Comparison of ENCODE assay signal across 8 mouse cellular contexts in genomic region chr5:130950894-130951400, GRCm38 (mm10).
A peak's percentile ranks its signal among the peaks of the same experiment; 100 is the strongest.
DNase-seq lines count a peak whose midpoint lies in the region; ATAC-seq and TF ChIP-seq lines count a peak whose summit lies in the region.

No protein-coding gene starts in this region.

- peak; percentile 38 for DNase-seq in gastrocnemius, adult 2 months
- DNase-seq in gastrocnemius, postnatal 10 days: no peak
- DNase-seq in neural tube, embryonic 10.5 days (ENCODE audit: extremely low spot score, low spot score): peak; percentile 23
- DNase-seq in induced T-regulatory cell, adult 2 months (ENCODE audit: low read depth): peak; percentile 1
- DNase-seq in B cell, adult 2 months: no peak
- no peak for DNase-seq in left cerebral cortex, postnatal 36 days (ENCODE audit: low spot score in 2 of 2)

- no peaks in the 10 kb centered on the region for H3K27me3 ChIP-seq in neural tube, embryonic 15.5 days (replicated peaks)
- H3K27me3 ChIP-seq in stomach, embryonic 15.5 days (replicated peaks): no peaks in the 10 kb centered on the region

- no peak overlapping the region for H3K9ac ChIP-seq in neural tube, embryonic 15.5 days (replicated peaks)
- no peak overlapping the region for H3K9ac ChIP-seq in stomach, embryonic 15.5 days

- no peak overlapping the region for H3K4me2 ChIP-seq in neural tube, embryonic 15.5 days
- H3K4me2 ChIP-seq in stomach, embryonic 15.5 days: no peak overlapping the region

- TF ChIP-seq CTCF in gastrocnemius, adult 2 months (IDR thresholded peaks at IDR 0.05): peak; percentile 60

- H3K36me3 ChIP-seq in neural tube, embryonic 15.5 days: no peaks in the 10 kb centered on the region
- H3K36me3 ChIP-seq in stomach, embryonic 15.5 days: no peaks in the 10 kb centered on the region

- ATAC-seq in neural tube, embryonic 15.5 days (ENCODE audit: low FRiP score): no peak
- peak; percentile 81 for ATAC-seq in stomach, embryonic 15.5 days (ENCODE audit: insufficient read depth, low FRiP score, low read depth)

- peak overlapping the region; percentile 28; the same call in 1 of the 2 replicates for H3K27ac ChIP-seq in gastrocnemius, adult 2 months
- no peak overlapping the region for H3K27ac ChIP-seq in neural tube, embryonic 15.5 days (replicated peaks)
- H3K27ac ChIP-seq in stomach, embryonic 15.5 days: 0 out of 2 replicates have a peak overlapping the region, but pooled peaks have one; percentile 3

- 52% methylated on average over 6 of the region's 6 CpGs for WGBS in neural tube, embryonic 15.5 days
- 47% methylated on average over 6 of the region's 6 CpGs for WGBS in stomach, embryonic 15.5 days

- intact Hi-C loops in gastrocnemius, adult 2 months (cut with DNase I): no loop called here
- intact Hi-C loops in left cerebral cortex, postnatal 36 days (cut with DNase I): loop anchor here (5.0 kb wide), 1 partner anchor 476 kb away; no protein-coding TSS in a partner anchor

- H3K4me1 ChIP-seq in neural tube, embryonic 15.5 days: peaks cover 5% of the 10 kb centered on the region; the same call in 1 of the 2 replicates
- H3K4me1 ChIP-seq in stomach, embryonic 15.5 days: no peaks in the 10 kb centered on the region

- H3K9me3 ChIP-seq in neural tube, embryonic 15.5 days (replicated peaks): no peaks in the 10 kb centered on the region
- no peaks in the 10 kb centered on the region for H3K9me3 ChIP-seq in stomach, embryonic 15.5 days

- no peak overlapping the region for H3K4me3 ChIP-seq in gastrocnemius, adult 2 months
- no peak overlapping the region for H3K4me3 ChIP-seq in neural tube, embryonic 15.5 days (replicated peaks)
- H3K4me3 ChIP-seq in stomach, embryonic 15.5 days (replicated peaks): no peak overlapping the region

Comparison
In these comparisons a context has a peak if more than half of its experiments do, and no peak if none do; other contexts are left out.
1. DNase-seq: peak in gastrocnemius, adult 2 months (single experiment), neural tube, embryonic 10.5 days (single experiment) and induced T-regulatory cell, adult 2 months (single experiment); none in gastrocnemius, postnatal 10 days (single experiment), B cell, adult 2 months (0 of 2) and left cerebral cortex, postnatal 36 days (0 of 2).